Mouse (Mus musculus) left cerebral cortex, adult 2 months (tissue): ENCODE results near the gene Fam19a5. TPM values are rescaled to one million over a fixed set of nuclear protein-coding genes. Genes with fewer than 3 reads are reported as not detected.

Source experiments
- DNase-seq, 2 experiments: peaks; one replicate each; pipeline ENCODE4 v3.0.0; 2021 to 2022; ENCODE audit warnings: low spot score in 2 of 2, mixed read lengths in 1 of 2; ENCODE audit errors: extremely low spot score in 1 of 2
- H3K27ac ChIP-seq: fragments of 200-600 bp; 2 replicates; pipeline ENCODE4 v1.8.1; 2022
- H3K4me3 ChIP-seq: fragments of 200-600 bp; 2 replicates; pipeline ENCODE4 v1.8.1; 2022
- CTCF ChIP-seq: fragments of 200-600 bp; IDR thresholded peaks from 2 replicates; pipeline ENCODE4 v1.8.1; 2022; ENCODE audit warnings: antibody characterized with exemption, mild to moderate bottlenecking, moderate library complexity
- intact Hi-C: fragments of 180-260 bp; cut with DNase I; formaldehyde crosslinking; loops from one replicate; pipeline ENCODE4 v1.15.1; 2025
- total RNA-seq, 2 experiments: library from RNA; stranded (reverse); gene quantifications; 2 replicates each; pipeline ENCODE4 v1.2.3; 2021

Gene Fam19a5
- total RNA-seq, 2 experiments from 2014 or later: 112 to 119 TPM

- intact Hi-C loops: no loop called here
- no peak for TF ChIP-seq CTCF
- DNase-seq: no peak
- H3K4me3 ChIP-seq: no peak overlapping the region
- no peak overlapping the region for H3K27ac ChIP-seq
Observed at GRCm38 (mm10) chr15:87678711-87679110, 134.6 kb downstream of the Fam19a5 start.

GRCm38 (mm10) chr15:87682410-87682809 is 138.3 kb downstream of the Fam19a5 start:
- no peak for DNase-seq
- intact Hi-C loops: no loop called here
- TF ChIP-seq CTCF: no peak
- Histone ChIP-seq H3K4me3 (no peak overlapping the region), H3K27ac (no peak overlapping the region)

GRCm38 (mm10) chr15:87686415-87687040 is 142.4 kb downstream of the Fam19a5 start:
- no peak for DNase-seq
- Histone ChIP-seq H3K4me3 (no peak overlapping the region), H3K27ac (no peak overlapping the region)
- intact Hi-C loops: no loop called here
- no peak for TF ChIP-seq CTCF

GRCm38 (mm10) chr15:87691271-87691955 is 147.3 kb downstream of the Fam19a5 start:
- DNase-seq: no peak
- no peak overlapping the region for H3K27ac ChIP-seq
- H3K4me3 ChIP-seq: no peak overlapping the region
- no peak for TF ChIP-seq CTCF
- intact Hi-C loops: no loop called here

- intact Hi-C loops: no loop called here
- DNase-seq: no peak
- H3K27ac ChIP-seq: no peak overlapping the region
- no peak; the same call in none of the 2 replicates for TF ChIP-seq CTCF
- H3K4me3 ChIP-seq: no peak overlapping the region
Observed at GRCm38 (mm10) chr15:87691958-87692357, 147.9 kb downstream of the Fam19a5 start.

- no peak for TF ChIP-seq CTCF
- intact Hi-C loops: no loop called here
- Histone ChIP-seq H3K27ac (no peak overlapping the region), H3K4me3 (no peak overlapping the region)
- DNase-seq: no peak
Observed at GRCm38 (mm10) chr15:87692394-87692793, 148.3 kb downstream of the Fam19a5 start.

GRCm38 (mm10) chr15:87692865-87693513 is 148.9 kb downstream of the Fam19a5 start:
- Histone ChIP-seq H3K27ac (no peak overlapping the region), H3K4me3 (no peak overlapping the region)
- intact Hi-C loops: no loop called here
- DNase-seq: no peak
- no peak for TF ChIP-seq CTCF

GRCm38 (mm10) chr15:87697433-87697996 is 153.4 kb downstream of the Fam19a5 start:
- Histone ChIP-seq H3K27ac (no peak overlapping the region), H3K4me3 (no peak overlapping the region)
- no peak for TF ChIP-seq CTCF
- DNase-seq: no peak
- intact Hi-C loops: no loop called here

- DNase-seq: no peak
- H3K27ac ChIP-seq: no peak overlapping the region
- H3K4me3 ChIP-seq: no peak overlapping the region
- TF ChIP-seq CTCF: no peak
- intact Hi-C loops: no loop called here
Observed at GRCm38 (mm10) chr15:87698562-87699320, 154.6 kb downstream of the Fam19a5 start.

GRCm38 (mm10) chr15:87702821-87703220 is 158.7 kb downstream of the Fam19a5 start:
- DNase-seq: no peak
- H3K4me3 ChIP-seq: no peak overlapping the region
- no peak overlapping the region for H3K27ac ChIP-seq
- intact Hi-C loops: loop anchor here (5.0 kb wide), 1 partner anchor 66 kb away; no protein-coding TSS in a partner anchor
- no peak for TF ChIP-seq CTCF

- no peak for DNase-seq
- H3K27ac ChIP-seq: no peak overlapping the region
- no peak overlapping the region for H3K4me3 ChIP-seq
- no peak for TF ChIP-seq CTCF
- intact Hi-C loops: loop anchor here (5.0 kb wide), 1 partner anchor 66 kb away; no protein-coding TSS in a partner anchor
Observed at GRCm38 (mm10) chr15:87703334-87703733, 159.2 kb downstream of the Fam19a5 start.
